Mouse (Mus musculus) forebrain, embryonic 14.5 days (tissue): ENCODE measurements around the gene Esyt1. TPM values are rescaled to one million over a fixed set of nuclear protein-coding genes. Genes with fewer than 3 reads are reported as not detected.
"Not testable (repeated sequence)": the region's sequence is repeated elsewhere in the genome, so short reads cannot be mapped to it uniquely, and the experiment has no call there.

Experiments used
- ATAC-seq: fragments of 200-750 bp; cut with Nextera tagmentation; 2 replicates; pipeline ENCODE4 v1.8.0; 2017; ENCODE audit warnings: mild to moderate bottlenecking, moderate library complexity
- DNase-seq: peaks from one replicate; pipeline ENCODE4 v3.0.0-alpha.2; 2015; ENCODE audit warnings: low spot score
- H3K27ac ChIP-seq: fragments of 300-500 bp; sonication (generic); 2 replicates; pipeline ENCODE4 v1.5.1; 2014; ENCODE audit warnings: low read depth, mild to moderate bottlenecking, control low read depth, low read length, moderate library complexity
- H3K27me3 ChIP-seq: fragments of 300-500 bp; sonication (generic); replicated peaks from 2 replicates; pipeline ENCODE4 v1.6.1; 2014; ENCODE audit warnings: low read length, control low read depth, mixed read lengths; ENCODE audit not compliant: control insufficient read depth, insufficient read depth
- H3K36me3 ChIP-seq: fragments of 300-500 bp; sonication (generic); 2 replicates; pipeline ENCODE4 v1.6.1; 2014; ENCODE audit warnings: low read length, control low read depth; ENCODE audit not compliant: control insufficient read depth, insufficient read depth
- H3K4me1 ChIP-seq: fragments of 300-500 bp; sonication (generic); 2 replicates; pipeline ENCODE4 v1.6.1; 2014; ENCODE audit warnings: antibody characterized with exemption, low read length, control low read depth; ENCODE audit not compliant: control insufficient read depth, insufficient read depth
- H3K4me2 ChIP-seq: fragments of 300-500 bp; sonication (generic); 2 replicates; pipeline ENCODE4 v1.6.1; 2014; ENCODE audit warnings: mild to moderate bottlenecking, control low read depth, low read length
- H3K4me3 ChIP-seq: fragments of 300-500 bp; sonication (generic); 2 replicates; pipeline ENCODE4 v1.5.1; 2014; ENCODE audit warnings: low read depth, low read length, control low read depth
- H3K9ac ChIP-seq: fragments of 300-500 bp; sonication (generic); 2 replicates; pipeline ENCODE4 v1.6.1; 2014; ENCODE audit warnings: mild to moderate bottlenecking, low read length, control low read depth, moderate library complexity
- H3K9me3 ChIP-seq: fragments of 300-500 bp; sonication (generic); replicated peaks from 2 replicates; pipeline ENCODE4 v1.6.1; 2016; ENCODE audit warnings: low read length, control low read depth, mixed read lengths; ENCODE audit not compliant: control insufficient read depth
- WGBS: fragments of 180-500 bp; shearing (Covaris S2); extraction: QIAGEN DNeasy Blood & Tissue Kit; methylation state at CpG from one replicate; pipeline ENCODE4 v1.1.7; 2014; 5-methylcytosine and 5-hydroxymethylcytosine counted together
- polyA plus RNA-seq: library from polyadenylated mRNA; unstranded; fragments of >200 nt; fragmentation: Nextera tagmentation; extraction: Ambion mirVana; gene quantifications from 2 replicates; pipeline ENCODE4 v1.2.1, GENCODE M21; 2014

Gene Esyt1
- polyA plus RNA-seq, 1 experiment from 2014 or later, result 4.7 TPM

DNA sequence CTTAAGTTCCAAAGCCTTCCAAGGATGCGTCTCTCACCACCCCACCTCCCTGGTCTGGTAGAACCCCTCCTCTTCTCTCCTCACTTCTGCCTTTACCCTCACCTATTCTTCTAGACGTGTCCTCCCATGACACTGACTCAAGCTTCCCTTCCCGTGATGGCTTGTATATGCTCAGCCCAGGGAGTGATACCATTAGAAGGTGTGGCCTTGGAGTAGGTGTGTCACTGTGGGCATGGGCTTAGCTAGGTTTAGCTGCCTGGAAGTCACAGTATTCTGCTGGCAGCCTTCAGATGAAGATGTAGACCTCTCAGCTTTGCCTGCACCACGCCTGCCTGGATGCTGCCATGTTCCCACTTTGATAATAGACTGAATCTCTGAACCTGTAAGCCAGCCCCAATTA, 10.6 kb downstream of the Esyt1 start:
- Histone ChIP-seq H3K9me3 (no peaks in the 10 kb centered on the region), H3K4me1 (no peaks in the 10 kb centered on the region), H3K9ac (no peak overlapping the region), H3K4me3 (no peak overlapping the region), H3K27ac (no peak overlapping the region), H3K4me2 (no peak overlapping the region), H3K36me3 (peaks cover 4% of the 10 kb centered on the region; the same call in 1 of the 2 replicates), H3K27me3 (peaks cover 5% of the 10 kb centered on the region; the same call in 1 of the 2 replicates)
- no peak for ATAC-seq
- 86% methylated on average over 4 of the region's 4 CpGs for WGBS
- DNase-seq, result no peak

- peaks cover 5% of the 10 kb centered on the region; the same call in 1 of the 2 replicates for H3K27me3 ChIP-seq
- no peaks in the 10 kb centered on the region for H3K4me1 ChIP-seq
- H3K4me3 ChIP-seq, result no peak overlapping the region
- DNase-seq (no peak), ATAC-seq (no peak)
- no peak overlapping the region for H3K9ac ChIP-seq
- WGBS, result 78% methylated on average over 12 of the region's 12 CpGs
- no peaks in the 10 kb centered on the region for H3K9me3 ChIP-seq
- no peak overlapping the region for H3K27ac ChIP-seq
- H3K4me2 ChIP-seq, result no peak overlapping the region
- peaks cover 4% of the 10 kb centered on the region; the same call in 1 of the 2 replicates for H3K36me3 ChIP-seq
Measured at GRCm38 (mm10) chr10:128511761-128512160, 13.9 kb downstream of the Esyt1 start.

GRCm38 (mm10) chr10:128511189-128511588, 14.5 kb downstream of the Esyt1 start:
- Histone ChIP-seq H3K4me3 (no peak overlapping the region), H3K27me3 (peaks cover 5% of the 10 kb centered on the region; the same call in 1 of the 2 replicates), H3K4me1 (no peaks in the 10 kb centered on the region), H3K9ac (no peak overlapping the region), H3K4me2 (no peak overlapping the region), H3K36me3 (peaks cover 4% of the 10 kb centered on the region; the same call in 1 of the 2 replicates), H3K9me3 (no peaks in the 10 kb centered on the region), H3K27ac (no peak overlapping the region)
- DNase-seq, result no peak
- WGBS, result 96% methylated on average over 9 of the region's 9 CpGs
- no peak for ATAC-seq

GRCm38 (mm10) chr10:128510301-128510700, 15.4 kb downstream of the Esyt1 start:
- no peak for DNase-seq
- Histone ChIP-seq H3K36me3 (peaks cover 4% of the 10 kb centered on the region; the same call in 1 of the 2 replicates), H3K27ac (no peak overlapping the region), H3K4me1 (no peaks in the 10 kb centered on the region), H3K9me3 (no peaks in the 10 kb centered on the region), H3K9ac (no peak overlapping the region), H3K4me2 (no peak overlapping the region), H3K27me3 (no peaks in the 10 kb centered on the region), H3K4me3 (no peak overlapping the region)
- 90% methylated on average over 11 of the region's 11 CpGs for WGBS
- ATAC-seq, result no peak

GRCm38 (mm10) chr10:128509831-128510230, 15.8 kb downstream of the Esyt1 start:
- Histone ChIP-seq H3K4me1 (no peaks in the 10 kb centered on the region), H3K27ac (no peak overlapping the region), H3K9me3 (no peaks in the 10 kb centered on the region), H3K4me3 (no peak overlapping the region), H3K4me2 (no peak overlapping the region), H3K36me3 (peaks cover 4% of the 10 kb centered on the region; the same call in 1 of the 2 replicates), H3K9ac (no peak overlapping the region), H3K27me3 (no peaks in the 10 kb centered on the region)
- DNase-seq (no peak), ATAC-seq (no peak)
- 87% methylated on average over 4 of the region's 4 CpGs for WGBS

GRCm38 (mm10) chr10:128509203-128509602, 16.5 kb downstream of the Esyt1 start:
- H3K4me3 ChIP-seq, result no peak overlapping the region
- ATAC-seq (no peak), DNase-seq (no peak)
- no peak overlapping the region for H3K9ac ChIP-seq
- no peak overlapping the region for H3K4me2 ChIP-seq
- H3K27me3 ChIP-seq, result no peaks in the 10 kb centered on the region
- WGBS, result 93% methylated on average over 9 of the region's 9 CpGs
- H3K27ac ChIP-seq, result no peak overlapping the region
- H3K36me3 ChIP-seq, result peaks cover 4% of the 10 kb centered on the region; the same call in 1 of the 2 replicates
- no peaks in the 10 kb centered on the region for H3K4me1 ChIP-seq
- no peaks in the 10 kb centered on the region for H3K9me3 ChIP-seq

- DNase-seq (no peak), ATAC-seq (no peak)
- Histone ChIP-seq H3K27ac (no peak overlapping the region), H3K9ac (no peak overlapping the region), H3K4me1 (no peaks in the 10 kb centered on the region), H3K4me2 (no peak overlapping the region), H3K36me3 (no peaks in the 10 kb centered on the region), H3K4me3 (no peak overlapping the region), H3K9me3 (no peaks in the 10 kb centered on the region), H3K27me3 (no peaks in the 10 kb centered on the region)
- 83% methylated on average over 9 of the region's 9 CpGs for WGBS
Measured at GRCm38 (mm10) chr10:128508260-128508659, 17.4 kb downstream of the Esyt1 start.

GRCm38 (mm10) chr10:128505974-128506373, 19.7 kb downstream of the Esyt1 start:
- 93% methylated on average over 14 of the region's 14 CpGs for WGBS
- no peak overlapping the region for H3K4me3 ChIP-seq
- no peaks in the 10 kb centered on the region for H3K9me3 ChIP-seq
- H3K4me1 ChIP-seq, result no peaks in the 10 kb centered on the region
- DNase-seq, result no peak
- no peak overlapping the region for H3K4me2 ChIP-seq
- no peak overlapping the region for H3K27ac ChIP-seq
- H3K36me3 ChIP-seq, result 0 out of 2 replicates have a peak, but pooled peaks cover 3% of the 10 kb centered on the region
- no peaks in the 10 kb centered on the region for H3K27me3 ChIP-seq
- ATAC-seq, result no peak
- no peak overlapping the region for H3K9ac ChIP-seq

DNA sequence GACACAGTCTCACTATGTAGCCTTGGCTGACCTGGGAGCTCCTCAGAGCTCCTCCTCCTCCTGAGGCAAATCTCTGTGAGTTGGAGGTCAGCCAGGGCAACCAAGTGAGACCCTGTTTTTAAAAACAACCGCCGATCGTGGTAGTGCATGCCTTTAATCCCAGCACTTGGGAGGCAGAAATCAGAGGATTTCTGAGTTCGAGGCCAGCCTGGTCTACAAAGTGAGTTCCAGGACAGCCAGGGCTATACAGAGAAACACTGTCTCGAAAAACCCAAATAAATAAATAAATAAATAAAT, 20.4 kb downstream of the Esyt1 start:
- WGBS, result 91% methylated on average over 5 of the region's 5 CpGs
- DNase-seq, H3K36me3 ChIP-seq, ATAC-seq, H3K4me3 ChIP-seq, H3K27me3 ChIP-seq, H3K4me2 ChIP-seq, H3K4me1 ChIP-seq, H3K9ac ChIP-seq, H3K9me3 ChIP-seq, H3K27ac ChIP-seq: not testable (repeated sequence)
